10 mouse cellular contexts compared by ENCODE assay signal in genomic region chr1:54896109-54897085, GRCm38 (mm10). TPM values are rescaled to one million over a fixed set of nuclear protein-coding genes. Genes with fewer than 3 reads are reported as not detected.
DNase-seq lines count a peak whose midpoint lies in the region; ATAC-seq and TF ChIP-seq lines count a peak whose summit lies in the region.
"Had no signal": no experiment of that assay in that cellular context is flagged by ENCODE, and none has a peak within 500 bp of the region (broad histone marks: within the 10 kb centered on the region; RNA-seq: fewer than 3 reads in every experiment).

No protein-coding gene starts in this region.

- WGBS in heart, adult 2 months = 40% methylated on average over 12 of the region's 12 CpGs
- 42% methylated on average over 11 of the region's 12 CpGs for WGBS in embryonic facial prominence, embryonic 14.5 days

- peak in 1 of 2 experiments; percentile 39 for DNase-seq in heart, adult 2 months
- no peak for DNase-seq in heart, postnatal 36 days
- DNase-seq in B cell, adult 2 months = peak; percentile 66 to 70
- peak; percentile 72 for DNase-seq in embryonic facial prominence, embryonic 14.5 days (ENCODE audit: low spot score)
- DNase-seq in left cerebral cortex, postnatal 25 days (ENCODE audit: low spot score in 2 of 2) = peak; percentile 67 to 94
- DNase-seq in right cerebral cortex, postnatal 14 days = peak; percentile 49
- DNase-seq in gastrocnemius, postnatal 4 days (ENCODE audit: low spot score in 2 of 2) = no peak
- DNase-seq in kidney, adult 11 months = no peak

- peak; percentile 74; the same call in 1 of the 2 replicates for ATAC-seq in embryonic facial prominence, embryonic 14.5 days (ENCODE audit: low read depth)

- no peak for TF ChIP-seq EP300 in heart, adult 2 months (IDR thresholded peaks at IDR 0.05; ENCODE audit: insufficient read depth, low read depth, low read length)

- intact Hi-C loops in heart, adult 2 months (cut with DNase I) = no loop called here
- intact Hi-C loops in heart, postnatal 36 days (cut with DNase I) = loop anchor here (5.0 kb wide), 1 partner anchor 34 kb away; no protein-coding TSS in a partner anchor
- intact Hi-C loops in left cerebral cortex, postnatal 25 days (cut with DNase I) = no loop called here

- no peaks in the 10 kb centered on the region for H3K79me2 ChIP-seq in heart, adult 2 months (replicated peaks; ENCODE audit: control insufficient read depth, insufficient read depth, low read length)

- H3K27me3 ChIP-seq in heart, adult 2 months (ENCODE audit: control insufficient read depth, insufficient read depth, low read length) = no peaks in the 10 kb centered on the region
- H3K27me3 ChIP-seq in embryonic facial prominence, embryonic 14.5 days (replicated peaks; ENCODE audit: control insufficient read depth, insufficient read depth, low read length) = no peaks in the 10 kb centered on the region
- H3K27me3 ChIP-seq: midbrain, embryonic 12.5 days had no signal

- no peak for TF ChIP-seq POLR2A in heart, adult 2 months (IDR thresholded peaks at IDR 0.05; ENCODE audit: insufficient read depth, low read depth, low read length)

- no peak for TF ChIP-seq CTCF in heart, adult 2 months (IDR thresholded peaks at IDR 0.05)

- H3K4me3 ChIP-seq in heart, adult 2 months = no peak overlapping the region
- no peak overlapping the region for H3K4me3 ChIP-seq in embryonic facial prominence, embryonic 14.5 days (ENCODE audit: low read depth, low read length)
- H3K4me3 ChIP-seq: midbrain, embryonic 12.5 days had no signal

- no peaks in the 10 kb centered on the region for H3K9me3 ChIP-seq in embryonic facial prominence, embryonic 14.5 days (ENCODE audit: control insufficient read depth, low read length)
- H3K9me3 ChIP-seq: G1E; midbrain, embryonic 12.5 days had no signal

- peak overlapping the region; percentile 34 for H3K9ac ChIP-seq in heart, adult 2 months (ENCODE audit: low read depth, low read length)
- H3K9ac ChIP-seq in embryonic facial prominence, embryonic 14.5 days (ENCODE audit: low read depth, low read length) = no peak overlapping the region
- H3K9ac ChIP-seq: midbrain, embryonic 12.5 days had no signal

- H3K36me3 ChIP-seq in heart, adult 2 months (ENCODE audit: control insufficient read depth, insufficient read depth, low read length) = peaks cover 19% of the 10 kb centered on the region
- no peaks in the 10 kb centered on the region for H3K36me3 ChIP-seq in embryonic facial prominence, embryonic 14.5 days (ENCODE audit: control insufficient read depth, insufficient read depth, low read length)
- H3K36me3 ChIP-seq: G1E; midbrain, embryonic 12.5 days had no signal

- peak overlapping the region; percentile 4; the same call in 1 of the 2 replicates for H3K27ac ChIP-seq in heart, adult 2 months
- H3K27ac ChIP-seq in embryonic facial prominence, embryonic 14.5 days (replicated peaks; ENCODE audit: low read depth, low read length) = peak overlapping the region; percentile 12; the same call in 1 of the 2 replicates
- H3K27ac ChIP-seq: midbrain, embryonic 12.5 days had no signal

- peaks cover 19% of the 10 kb centered on the region for H3K4me1 ChIP-seq in heart, adult 2 months (ENCODE audit: control insufficient read depth, insufficient read depth, low read length)
- peaks cover 37% of the 10 kb centered on the region for H3K4me1 ChIP-seq in embryonic facial prominence, embryonic 14.5 days (ENCODE audit: control insufficient read depth, insufficient read depth, low read length)

- no peak overlapping the region for H3K4me2 ChIP-seq in embryonic facial prominence, embryonic 14.5 days (ENCODE audit: low read depth, low read length)
- H3K4me2 ChIP-seq: midbrain, embryonic 12.5 days had no signal

RNA-seq across cellular contexts. Expression of gene Ankrd44, which starts 29.8 kb away (rescaled TPM):
- 10 to 100 TPM; 10.2 to 10.7 TPM for total RNA-seq in heart, adult 2 months (2021)
- polyA plus RNA-seq in heart, adult 2 months (2012; rRNA removed) = 10.2 and 14.8 TPM in 2 replicates
- total RNA-seq in heart, postnatal 36 days (2021) = 10 to 100 TPM; 13.2 to 15.7 TPM
- polyA plus RNA-seq in embryonic facial prominence, embryonic 14.5 days (2014; fragmentation: Nextera tagmentation; extraction: Ambion mirVana) = 24.8 and 28.9 TPM in 2 replicates
- total RNA-seq in left cerebral cortex, postnatal 25 days (2021) = 10 to 100 TPM; 22.1 to 22.2 TPM
- 10 to 100 TPM; 26.3 to 29.3 TPM for total RNA-seq in gastrocnemius, postnatal 4 days (2021)

Comparison
In these comparisons a context has a peak if more than half of its experiments do, and no peak if none do; other contexts are left out.
1. DNase-seq: peak in B cell, adult 2 months (2 of 2), embryonic facial prominence, embryonic 14.5 days (single experiment), left cerebral cortex, postnatal 25 days (2 of 2) and right cerebral cortex, postnatal 14 days (single experiment); none in heart, postnatal 36 days (0 of 2), gastrocnemius, postnatal 4 days (0 of 2) and kidney, adult 11 months (single experiment).